Mouse (Mus musculus) gastrocnemius, postnatal 14 days (tissue): ENCODE results near the gene Cd47. TPM values are rescaled to one million over a fixed set of nuclear protein-coding genes. Genes with fewer than 3 reads are reported as not detected.

Experiments
- DNase-seq: peaks from one replicate; pipeline ENCODE4 v3.0.0; 2021; ENCODE audit warnings: mixed read lengths
- intact Hi-C: fragments of 180-260 bp; cut with DNase I; formaldehyde crosslinking; loops from one replicate; pipeline ENCODE4 v1.15.1; 2025; ENCODE audit warnings: low total_unique reads
- total RNA-seq, 2 experiments: library from RNA; stranded (reverse); gene quantifications; 2 replicates each; pipeline ENCODE4 v1.2.3; 2021

Gene Cd47
- total RNA-seq, 2 experiments from 2014 or later, result 34.8 to 37.3 TPM

GRCm38 (mm10) chr16:49937218-49938165, 137.2 kb downstream of the Cd47 start:
- no peak for DNase-seq
- intact Hi-C loops, result no loop called here

- no peak for DNase-seq
- intact Hi-C loops, result no loop called here
Observed at GRCm38 (mm10) chr16:49938483-49939301, 138.4 kb downstream of the Cd47 start.

- DNase-seq, result no peak
- intact Hi-C loops, result no loop called here
Observed at GRCm38 (mm10) chr16:49939376-49939775, 139.0 kb downstream of the Cd47 start.

GRCm38 (mm10) chr16:49940473-49940872, 140.1 kb downstream of the Cd47 start:
- DNase-seq, result no peak

GRCm38 (mm10) chr16:49941031-49941430, 140.7 kb downstream of the Cd47 start:
- intact Hi-C loops, result no loop called here
- no peak for DNase-seq

More at GRCm38 (mm10) chr16:49940473-49940872, 140.1 kb downstream of the Cd47 start:
- intact Hi-C loops, result no loop called here

GRCm38 (mm10) chr16:49943726-49944125, 143.4 kb downstream of the Cd47 start:
- intact Hi-C loops, result no loop called here

GRCm38 (mm10) chr16:49945084-49945483, 144.8 kb downstream of the Cd47 start:
- no peak for DNase-seq
- intact Hi-C loops, result no loop called here

More at GRCm38 (mm10) chr16:49943726-49944125, 143.4 kb downstream of the Cd47 start:
- no peak for DNase-seq

GRCm38 (mm10) chr16:49947049-49947448, 146.7 kb downstream of the Cd47 start:
- intact Hi-C loops, result no loop called here
- DNase-seq, result no peak

GRCm38 (mm10) chr16:49947610-49948009, 147.3 kb downstream of the Cd47 start:
- intact Hi-C loops, result no loop called here
- DNase-seq, result no peak

- intact Hi-C loops, result no loop called here
- no peak for DNase-seq
Observed at GRCm38 (mm10) chr16:49948287-49948686, 148.0 kb downstream of the Cd47 start.

GRCm38 (mm10) chr16:49949261-49949660, 148.9 kb downstream of the Cd47 start:
- intact Hi-C loops, result no loop called here
- DNase-seq, result no peak

- intact Hi-C loops, result no loop called here
- DNase-seq, result no peak
Observed at GRCm38 (mm10) chr16:49950340-49950739, 150.0 kb downstream of the Cd47 start.

GRCm38 (mm10) chr16:49951288-49951691, 151.0 kb downstream of the Cd47 start:
- DNase-seq, result no peak
- intact Hi-C loops, result no loop called here

GRCm38 (mm10) chr16:49951925-49952523, 151.7 kb downstream of the Cd47 start:
- intact Hi-C loops, result no loop called here
- DNase-seq, result no peak

- intact Hi-C loops, result no loop called here
- DNase-seq, result no peak
Observed at GRCm38 (mm10) chr16:49953817-49954216, 153.5 kb downstream of the Cd47 start.

- no peak for DNase-seq
- intact Hi-C loops, result no loop called here
Observed at GRCm38 (mm10) chr16:49954909-49955308, 154.6 kb downstream of the Cd47 start.

- intact Hi-C loops, result no loop called here
- DNase-seq, result no peak
Observed at GRCm38 (mm10) chr16:49955325-49955724, 155.0 kb downstream of the Cd47 start.

GRCm38 (mm10) chr16:49955952-49956351, 155.6 kb downstream of the Cd47 start:
- no peak for DNase-seq
- intact Hi-C loops, result no loop called here

GRCm38 (mm10) chr16:49956531-49957302, 156.4 kb downstream of the Cd47 start:
- intact Hi-C loops, result no loop called here

More at GRCm38 (mm10) chr16:49956531-49957302, 156.4 kb downstream of the Cd47 start:
- DNase-seq, result no peak
